Mouse (Mus musculus) cerebellum, adult 2 months (tissue): Measurements from ENCODE around the gene Pfkfb2.

Experiments
- CTCF ChIP-seq: fragments of 200-500 bp; IDR thresholded peaks from 2 replicates; pipeline ENCODE4 v1.5.1; 2011; ENCODE audit warnings: low read depth, mild to moderate bottlenecking, control low read depth, low read length, moderate library complexity, borderline replicate concordance; ENCODE audit not compliant: insufficient read depth
- POLR2A ChIP-seq: fragments of 200-500 bp; IDR thresholded peaks from 2 replicates; pipeline ENCODE4 v1.6.1; 2011; ENCODE audit warnings: low read length, control low read depth, borderline replicate concordance; ENCODE audit not compliant: insufficient read depth

- TF ChIP-seq POLR2A (no peak), CTCF (no peak)
These were observed 15.2 kb upstream of the Pfkfb2 start for GRCm38 (mm10) chr1:130744217-130744616.
